Mouse (Mus musculus) heart, postnatal 0 days (tissue): ENCODE results near the gene Olfr1402.

Experiments
- CTCF ChIP-seq: IDR thresholded peaks from 2 replicates; pipeline ENCODE4 v1.5.1; 2016; ENCODE audit warnings: antibody characterized with exemption, control low read depth, low read depth
- EP300 ChIP-seq: IDR thresholded peaks from 2 replicates; pipeline ENCODE4 v1.6.1; 2016; ENCODE audit warnings: antibody characterized with exemption, low read depth

GRCm38 (mm10) chr3:97358448-97358847, 63.4 kb downstream of the Olfr1402 start:
- no peak for TF ChIP-seq EP300
- no peak for TF ChIP-seq CTCF
